Mouse (Mus musculus) C2C12 (cell line): ENCODE measurements around the gene Ttc34.

Source experiments
- CTCF ChIP-seq: IDR thresholded peaks from one replicate; pipeline ENCODE4 v1.5.1; 2011; ENCODE audit not compliant: control insufficient read depth, insufficient read depth, insufficient read length
- MAX ChIP-seq: IDR thresholded peaks from one replicate; pipeline ENCODE4 v1.6.1; 2011; ENCODE audit warnings: mild to moderate bottlenecking, control low read depth
- MYOG ChIP-seq: IDR thresholded peaks from one replicate; pipeline ENCODE4 v1.6.1; 2011; ENCODE audit not compliant: control insufficient read depth, insufficient read length; ENCODE audit errors: extremely low read depth
- USF1 ChIP-seq: IDR thresholded peaks from one replicate; pipeline ENCODE4 v1.6.1; 2011; ENCODE audit warnings: low read depth, mild to moderate bottlenecking, control low read depth, moderate library complexity

DNA sequence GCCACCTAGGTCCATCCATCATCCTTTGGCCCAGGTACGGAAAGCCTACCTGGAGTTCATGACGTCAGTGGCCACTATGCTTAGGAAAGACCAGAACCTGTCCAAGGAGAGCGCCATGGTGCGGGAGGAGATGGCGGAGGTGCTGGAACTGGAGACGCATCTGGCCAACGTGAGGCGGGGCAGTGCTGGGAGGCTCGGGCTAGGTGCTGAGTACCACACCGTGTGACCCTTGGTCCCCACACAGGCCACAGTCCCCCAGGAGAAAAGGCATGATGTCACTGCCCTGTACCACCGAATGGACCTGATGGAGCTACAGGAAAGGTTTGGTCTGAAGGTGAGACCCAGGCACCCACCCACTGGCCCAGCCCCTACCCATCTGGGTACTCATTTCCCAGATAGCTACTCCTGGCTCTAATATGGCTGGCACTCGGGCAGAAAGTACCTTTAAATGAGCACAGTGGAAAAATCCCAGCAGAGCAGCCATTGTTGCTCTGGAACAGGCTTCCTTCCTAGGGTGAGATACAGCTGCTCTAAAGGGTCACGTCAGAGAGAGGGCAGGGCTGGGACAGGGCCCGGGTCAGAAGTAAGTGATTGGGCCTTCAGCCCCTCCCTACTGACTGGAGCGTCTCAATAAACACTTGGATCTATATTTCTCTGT lies 50.5 kb downstream of the Ttc34 start:
- no peak for TF ChIP-seq USF1
- no peak for TF ChIP-seq CTCF
- no peak for TF ChIP-seq MAX
- TF ChIP-seq MYOG, result no peak
